Mouse (Mus musculus): ENCODE measurements around the gene Mboat7. TPM values are rescaled to one million over a fixed set of nuclear protein-coding genes. Genes with fewer than 3 reads are reported as not detected.

Mboat7 gene
- polyA plus RNA-seq (2012; rRNA removed; ENCODE audit: low replicate concordance): 34.0 and 69.4 TPM in 2 replicates

GRCm38 (mm10) chr7:3692987-3693808 is at the start of gene Mboat7:
Gene Mboat7, minus strand, starts transcription at chr7:3693523.

GRCm38 (mm10) chr7:3720268-3720667 is 26.9 kb upstream of the Mboat7 start, which contains the start of gene Pirb:
Gene Pirb, minus strand, starts transcription at chr7:3720391.

DNA sequence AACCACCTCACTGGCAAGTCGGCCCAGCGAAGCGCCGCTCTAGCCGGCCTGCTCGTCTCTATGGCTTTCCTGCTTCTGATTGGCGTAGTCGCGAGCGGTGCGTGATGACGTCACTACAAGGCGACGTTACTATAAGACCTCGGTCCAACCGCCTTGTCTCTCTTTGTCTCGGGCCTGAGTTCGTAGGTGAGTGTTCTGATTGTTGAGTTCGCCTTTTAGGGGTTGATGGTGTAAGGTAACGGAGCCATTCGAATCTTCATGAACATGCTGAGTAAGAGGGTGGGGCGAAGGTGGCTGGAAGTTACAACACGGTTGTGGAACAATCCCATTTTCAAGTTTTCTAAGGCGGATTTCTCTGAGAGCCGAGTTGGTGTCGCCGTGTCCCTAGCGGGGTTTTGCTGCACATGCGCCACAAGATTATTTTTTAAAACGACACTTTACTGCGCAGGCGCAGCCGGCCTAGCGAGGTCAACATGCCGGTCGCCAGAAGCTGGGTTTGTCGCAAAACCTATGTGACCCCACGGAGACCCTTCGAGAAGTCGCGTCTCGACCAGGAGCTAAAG is 10.6 kb upstream of the Mboat7 start, which contains the start of gene Rps9:
Rps9 (plus strand) TSS at position 115 of the 563 bp plus-strand sequence.

DNA sequence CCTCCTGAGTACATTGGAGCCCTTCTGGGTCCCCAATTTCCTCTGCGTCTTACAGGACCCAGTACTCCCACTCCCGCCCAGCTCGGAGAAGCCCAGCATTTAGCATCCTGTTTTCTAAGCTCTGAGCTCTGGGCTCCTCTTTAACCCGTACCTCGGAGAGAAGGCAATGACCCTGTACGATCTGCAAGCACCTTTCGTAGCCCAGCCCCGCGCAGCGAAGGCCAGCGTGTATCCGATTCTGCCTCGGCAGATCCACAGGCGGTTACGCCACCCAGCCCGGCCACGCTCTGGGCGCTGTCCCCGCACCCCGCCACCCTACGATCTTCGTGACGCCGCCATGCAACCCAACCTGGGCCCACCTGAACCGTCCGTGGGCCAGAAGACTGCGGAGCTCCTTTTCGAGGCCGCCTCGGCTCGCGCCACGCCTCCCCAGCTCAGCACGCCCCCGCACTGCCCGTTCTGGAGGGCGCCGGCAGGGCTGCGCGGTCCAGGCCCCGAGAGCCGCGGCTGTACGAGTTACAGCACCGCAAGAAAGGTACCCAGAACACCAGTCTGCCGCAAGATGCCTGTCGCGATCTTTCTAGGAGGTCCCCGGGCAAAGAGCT is 839 bp downstream of the Mboat7 start, which contains the start of gene Tsen34:
Tsen34 (plus strand) TSS at position 482 of the 605 bp plus-strand sequence.

GRCm38 (mm10) chr7:3677342-3677741 is 16.0 kb downstream of the Mboat7 start, which contains the start of gene Tmc4:
Gene Tmc4, minus strand, starts transcription at chr7:3677553.

DNA sequence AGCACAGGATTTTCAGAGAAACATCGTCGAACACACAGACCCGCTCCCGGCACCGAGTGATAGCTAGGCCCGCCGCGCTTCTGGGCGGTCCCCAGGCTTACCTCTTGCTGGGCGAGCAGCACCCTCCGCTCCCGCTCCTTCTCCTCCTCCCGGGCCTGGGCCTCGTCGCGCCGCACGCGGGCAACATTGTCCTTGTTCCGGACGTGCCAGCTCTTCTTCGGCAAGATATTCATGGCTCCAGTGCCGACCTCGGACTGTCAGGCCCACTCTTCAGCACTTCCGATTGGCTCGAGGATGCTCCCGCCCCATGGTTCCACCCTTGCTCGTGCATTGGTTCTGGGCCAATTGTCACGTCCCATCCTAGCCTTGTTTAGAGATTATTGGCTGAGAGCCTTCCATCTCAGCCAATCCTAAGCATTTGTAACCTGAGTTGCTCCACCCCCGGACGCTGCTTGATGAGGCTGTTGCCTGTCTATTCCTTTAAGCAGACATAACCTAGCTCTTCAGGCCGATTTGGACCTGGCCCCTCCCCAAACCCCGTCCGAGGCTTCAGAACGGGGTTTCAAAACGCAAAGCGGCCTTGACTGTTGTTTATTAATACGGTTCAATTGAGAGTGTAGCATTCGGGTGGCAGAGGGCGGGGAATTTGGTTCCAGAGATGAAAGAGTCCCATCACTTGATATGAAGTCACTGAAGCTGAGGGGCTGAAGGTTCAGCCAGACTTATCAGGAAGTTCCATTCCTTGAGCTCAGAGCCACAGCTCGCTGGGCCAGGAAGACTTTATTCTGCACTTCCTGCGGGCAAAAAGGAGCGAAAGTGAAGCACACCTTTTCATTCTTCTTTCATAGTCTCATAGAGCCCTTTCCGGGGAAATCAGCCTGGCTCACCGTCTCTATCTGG is 27.9 kb downstream of the Mboat7 start, which contains the start of gene Leng1:
Leng1 (minus strand) TSS at position 626 of the 900 bp plus-strand sequence.

DNA sequence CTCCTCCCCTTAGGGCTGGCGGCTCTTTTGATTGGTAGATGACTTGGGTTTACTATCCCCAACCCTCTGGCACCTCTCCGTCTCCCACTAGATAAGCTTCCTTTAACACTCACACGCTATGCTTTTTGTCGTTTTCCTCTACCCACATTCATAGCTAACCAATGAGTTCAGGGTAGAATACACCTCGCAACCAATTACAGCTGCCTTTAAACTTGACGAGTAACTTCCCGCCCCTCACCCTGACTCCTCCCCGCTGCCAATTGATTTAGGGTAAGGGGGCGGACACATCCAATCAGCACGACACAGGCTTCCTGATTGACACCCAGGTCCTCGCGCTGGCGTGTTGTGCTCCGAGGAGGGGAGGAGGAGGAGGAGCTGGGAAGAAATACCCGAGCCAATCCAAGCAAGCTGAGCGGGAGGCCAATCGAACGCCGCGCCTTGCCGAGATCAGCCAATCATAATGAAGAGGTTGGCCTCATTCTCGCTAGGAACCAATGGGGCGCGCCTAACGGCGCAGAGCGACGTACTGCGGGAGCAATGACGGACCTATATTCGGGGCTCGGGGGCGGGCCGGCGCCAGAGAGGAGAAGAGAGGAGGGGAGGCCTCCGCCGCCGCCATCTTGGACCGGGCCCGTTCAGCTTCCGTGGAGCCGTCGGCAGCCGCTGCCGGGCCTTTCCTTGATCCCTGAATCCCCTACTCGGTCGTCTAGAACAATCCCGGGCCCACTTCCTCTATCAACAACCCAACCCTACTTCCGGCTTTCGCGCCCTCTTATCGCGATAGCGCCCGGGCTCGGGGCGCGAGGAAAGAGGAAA is 48.4 kb downstream of the Mboat7 start, which contains the start of gene Cnot3:
Cnot3 (plus strand) TSS at position 597 of the 816 bp plus-strand sequence.

DNA sequence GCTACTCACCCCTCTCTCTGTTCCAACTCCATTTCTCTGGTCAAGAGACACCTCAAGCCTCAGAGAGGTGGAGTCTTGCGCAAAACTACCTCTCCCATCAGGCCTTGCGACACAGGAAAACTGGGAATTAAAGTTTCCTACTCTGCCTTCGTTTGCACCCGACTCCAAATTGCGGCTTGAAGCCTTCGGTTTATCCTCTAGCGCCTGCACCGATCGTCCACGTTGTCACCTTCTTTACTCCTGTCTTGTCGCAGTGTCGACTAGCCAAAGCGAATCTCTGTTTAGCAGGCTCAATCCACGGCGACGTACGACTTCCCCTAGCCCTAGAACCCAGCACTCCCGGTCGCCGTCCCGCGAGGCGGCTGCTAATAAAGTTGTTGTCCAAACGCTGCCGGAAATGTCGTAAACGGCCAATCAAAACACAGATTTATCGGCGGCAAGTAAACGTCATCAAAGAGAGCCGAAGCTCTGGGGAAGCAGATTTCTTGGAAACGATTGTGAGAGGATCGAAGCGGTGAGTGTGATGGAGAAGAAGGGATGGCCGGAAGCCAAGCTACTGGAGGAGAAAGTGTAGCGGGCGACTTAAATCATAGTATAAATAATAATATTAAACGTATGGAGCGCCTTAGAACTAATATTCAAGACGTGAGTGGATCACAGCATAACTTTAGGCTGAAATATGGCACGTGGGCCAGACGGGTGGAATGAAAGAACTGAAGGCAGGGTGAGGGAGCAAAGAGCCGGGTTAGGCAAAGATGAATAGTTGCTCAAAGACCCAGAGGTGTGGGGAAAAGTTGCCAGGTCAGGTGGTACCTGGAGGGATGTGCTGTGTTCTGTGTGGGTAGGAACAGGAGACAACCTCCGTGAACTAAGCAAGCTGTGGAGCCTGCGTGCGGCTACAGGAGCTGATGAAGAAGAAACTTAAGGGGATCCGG is 63.5 kb downstream of the Mboat7 start, which contains the start of the genes Tfpt and Prpf31:
Tfpt (minus strand) TSS at position 387 of the 935 bp plus-strand sequence.
Prpf31 (plus strand) TSS at position 443 of the 935 bp plus-strand sequence.

Other genes starting within 250 kb of the Mboat7 start
- 0.15 and 0.20 TPM in 2 replicates for gene Tarm1, start 190.9 kb downstream of the Mboat7 start, polyA plus RNA-seq (2012; rRNA removed; ENCODE audit: low replicate concordance)
- 0.21 and 0.36 TPM in 2 replicates for gene Oscar, start 77.4 kb downstream of the Mboat7 start, polyA plus RNA-seq (2012; rRNA removed; ENCODE audit: low replicate concordance)
- 278 and 365 TPM in 2 replicates for gene Ndufa3, start 76.2 kb downstream of the Mboat7 start, polyA plus RNA-seq (2012; rRNA removed; ENCODE audit: low replicate concordance)
- 11.6 and 11.8 TPM in 2 replicates for gene Tfpt, start 63.6 kb downstream of the Mboat7 start, polyA plus RNA-seq (2012; rRNA removed; ENCODE audit: low replicate concordance)
- 25.6 and 39.6 TPM in 2 replicates for gene Prpf31, start 63.5 kb downstream of the Mboat7 start, polyA plus RNA-seq (2012; rRNA removed; ENCODE audit: low replicate concordance)
- 43.6 and 70.0 TPM in 2 replicates for gene Cnot3, start 48.3 kb downstream of the Mboat7 start, polyA plus RNA-seq (2012; rRNA removed; ENCODE audit: low replicate concordance)
- gene Leng1, start 27.7 kb downstream of the Mboat7 start, polyA plus RNA-seq (2012; rRNA removed; ENCODE audit: low replicate concordance): 5.2 and 5.6 TPM in 2 replicates
- gene Tmc4, start 16.0 kb downstream of the Mboat7 start, polyA plus RNA-seq (2012; rRNA removed; ENCODE audit: low replicate concordance): 5.0 and 61.2 TPM in 2 replicates
- 95.9 and 159 TPM in 2 replicates for gene Tsen34, start 660 bp downstream of the Mboat7 start, polyA plus RNA-seq (2012; rRNA removed; ENCODE audit: low replicate concordance)
- 1,410 and 2,641 TPM in 2 replicates for gene Rps9, start 10.5 kb upstream of the Mboat7 start, polyA plus RNA-seq (2012; rRNA removed; ENCODE audit: low replicate concordance)
- gene Pirb, start 26.9 kb upstream of the Mboat7 start, polyA plus RNA-seq (2012; rRNA removed; ENCODE audit: low replicate concordance): 26.6 and 30.3 TPM in 2 replicates
- gene Gm15448, start 132.2 kb upstream of the Mboat7 start, polyA plus RNA-seq (2012; rRNA removed; ENCODE audit: low replicate concordance): 0.37 and 0.82 TPM in 2 replicates
- gene Pira2, start 151.5 kb upstream of the Mboat7 start, polyA plus RNA-seq (2012; rRNA removed; ENCODE audit: low replicate concordance): 1.3 and 1.7 TPM in 2 replicates
- 1.4 and 1.6 TPM in 2 replicates for gene Gm14548, start 204.6 kb upstream of the Mboat7 start, polyA plus RNA-seq (2012; rRNA removed; ENCODE audit: low replicate concordance)
- 2.7 and 3.5 TPM in 2 replicates for gene Lilra6, start 222.0 kb upstream of the Mboat7 start, polyA plus RNA-seq (2012; rRNA removed; ENCODE audit: low replicate concordance)